ENCODE assay signal across 7 mouse cellular contexts in the genomic region with DNA sequence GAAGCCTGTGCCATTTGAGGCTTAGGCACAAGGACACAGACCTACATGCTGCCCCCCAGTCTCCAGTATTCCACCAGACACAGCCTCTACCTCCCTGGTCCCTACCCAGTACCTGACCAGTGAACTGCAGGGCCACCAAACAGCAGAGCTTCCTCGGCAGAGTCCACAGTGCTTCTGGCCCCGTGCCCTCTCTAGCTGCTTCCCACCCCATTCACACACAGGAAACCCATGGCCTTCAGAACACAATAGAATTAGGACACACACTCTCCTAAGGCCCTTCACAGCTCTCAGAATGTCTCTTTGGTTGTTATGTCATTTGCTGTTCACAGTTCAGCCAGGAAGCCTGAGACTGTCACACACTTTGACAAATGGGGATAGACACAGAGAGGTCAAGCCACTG. TPM values are rescaled to one million over a fixed set of nuclear protein-coding genes. Genes with fewer than 3 reads are reported as not detected.
DNase-seq lines count a peak whose midpoint lies in the region; ATAC-seq and TF ChIP-seq lines count a peak whose summit lies in the region.

Gene Igf2, minus strand, starts transcription at position 158 of the 400 bp plus-strand sequence.

- no peaks in the 10 kb centered on the region for H3K36me3 ChIP-seq in heart, adult 2 months (ENCODE audit: control insufficient read depth, insufficient read depth, low read length)
- H3K36me3 ChIP-seq in kidney, embryonic 14.5 days (ENCODE audit: control insufficient read depth, insufficient read depth, low read length): peaks cover 3% of the 10 kb centered on the region; the same call in 1 of the 2 replicates
- H3K36me3 ChIP-seq in liver, embryonic 15.5 days (replicated peaks): no peaks in the 10 kb centered on the region

- intact Hi-C loops in heart, adult 2 months (cut with DNase I): no loop called here

- no peak within 1 kb of the TSS for H3K27ac ChIP-seq in heart, adult 2 months
- peak within 1 kb of the TSS; percentile 47; the same call in 1 of the 2 replicates for H3K27ac ChIP-seq in kidney, embryonic 14.5 days (ENCODE audit: low read depth, low read length)
- H3K27ac ChIP-seq in liver, embryonic 15.5 days (replicated peaks): no peak within 1 kb of the TSS

- H3K9me3 ChIP-seq in kidney, embryonic 14.5 days (ENCODE audit: control insufficient read depth, low read length): peaks cover 29% of the 10 kb centered on the region
- peaks cover 11% of the 10 kb centered on the region for H3K9me3 ChIP-seq in liver, embryonic 15.5 days (replicated peaks)

- H3K4me3 ChIP-seq in heart, adult 2 months: no peak within 1 kb of the TSS
- no peak within 1 kb of the TSS for H3K4me3 ChIP-seq in kidney, embryonic 14.5 days (ENCODE audit: low read length)
- H3K4me3 ChIP-seq in liver, embryonic 15.5 days (replicated peaks): no peak within 1 kb of the TSS

- no peak for TF ChIP-seq EP300 in heart, adult 2 months (IDR thresholded peaks at IDR 0.05; ENCODE audit: insufficient read depth, low read depth, low read length)

- H3K4me2 ChIP-seq in kidney, embryonic 14.5 days (replicated peaks; ENCODE audit: low read depth, low read length): no peak within 1 kb of the TSS
- no peak within 1 kb of the TSS for H3K4me2 ChIP-seq in liver, embryonic 15.5 days

- no peak for TF ChIP-seq POLR2A in brain, embryonic 14.5 days (IDR thresholded peaks at IDR 0.05; ENCODE audit: borderline replicate concordance, extremely low read depth, insufficient read depth, insufficient read length, poor library complexity, severe bottlenecking)
- TF ChIP-seq POLR2A in heart, adult 2 months (IDR thresholded peaks at IDR 0.05; ENCODE audit: insufficient read depth, low read depth, low read length): no peak

- H3K9ac ChIP-seq in heart, adult 2 months (ENCODE audit: low read depth, low read length): no peak within 1 kb of the TSS
- no peak within 1 kb of the TSS; the same call in 1 of the 2 replicates for H3K9ac ChIP-seq in kidney, embryonic 14.5 days (ENCODE audit: low read depth, low read length)
- H3K9ac ChIP-seq in liver, embryonic 15.5 days: no peak within 1 kb of the TSS

- peaks cover 3% of the 10 kb centered on the region for H3K4me1 ChIP-seq in heart, adult 2 months (ENCODE audit: control insufficient read depth, insufficient read depth, low read length)
- peaks cover 6% of the 10 kb centered on the region; the same call in 1 of the 2 replicates for H3K4me1 ChIP-seq in kidney, embryonic 14.5 days (ENCODE audit: control insufficient read depth, insufficient read depth, low read length)
- peaks cover 5% of the 10 kb centered on the region; the same call in 1 of the 2 replicates for H3K4me1 ChIP-seq in liver, embryonic 15.5 days (replicated peaks)

- 36% methylated on average over 2 of the region's 2 CpGs for WGBS in heart, adult 2 months
- WGBS in kidney, embryonic 14.5 days: 82% methylated on average over 2 of the region's 2 CpGs
- WGBS in liver, embryonic 15.5 days (ENCODE audit: insufficient replicate concordance): 46% methylated on average over 2 of the region's 2 CpGs

- no peak for TF ChIP-seq CTCF in brain, embryonic 14.5 days (IDR thresholded peaks at IDR 0.05; ENCODE audit: borderline replicate concordance, extremely low read depth, insufficient read depth, insufficient read length)
- no peak for TF ChIP-seq CTCF in heart, adult 2 months (IDR thresholded peaks at IDR 0.05)

- H3K79me2 ChIP-seq in heart, adult 2 months (replicated peaks; ENCODE audit: control insufficient read depth, insufficient read depth, low read length): no peaks in the 10 kb centered on the region

- DNase-seq in adrenal gland, adult 8-10 months: no peak
- DNase-seq in brain, embryonic 14.5 days (ENCODE audit: low read depth): no peak
- DNase-seq in heart, adult 2 months: no peak
- DNase-seq in thymus, adult 18-20 months: no peak
- no peak for DNase-seq in cerebellum, adult 9-11 months

- peaks cover 10% of the 10 kb centered on the region for H3K27me3 ChIP-seq in heart, adult 2 months (ENCODE audit: control insufficient read depth, insufficient read depth, low read length)
- peaks cover 39% of the 10 kb centered on the region for H3K27me3 ChIP-seq in kidney, embryonic 14.5 days (ENCODE audit: control insufficient read depth, insufficient read depth, low read length)
- peaks cover 55% of the 10 kb centered on the region for H3K27me3 ChIP-seq in liver, embryonic 15.5 days

- no peak for ATAC-seq in kidney, embryonic 14.5 days (ENCODE audit: low FRiP score, low TSS enrichment)
- no peak for ATAC-seq in liver, embryonic 15.5 days (ENCODE audit: insufficient read depth)

RNA-seq across cellular contexts. Expression of gene Igf2, which starts in this region (rescaled TPM):
- 10 to 100 TPM; 17.1 to 37.9 (median 21.7) TPM for total RNA-seq in adrenal gland, adult 8-10 months (2022)
- 234 and 457 TPM in 2 replicates for polyA plus RNA-seq in brain, embryonic 14.5 days (2012; rRNA removed)
- total RNA-seq in heart, adult 2 months (2021): 10 to 100 TPM; 60.0 to 75.2 TPM
- polyA plus RNA-seq in heart, adult 2 months (2012; rRNA removed): 64.5 and 80.0 TPM in 2 replicates
- polyA plus RNA-seq in kidney, embryonic 14.5 days (2014; fragmentation: Nextera tagmentation; extraction: Ambion mirVana): 627 and 715 TPM in 2 replicates
- polyA plus RNA-seq in liver, embryonic 15.5 days (2015; fragmentation: Nextera tagmentation; extraction: Ambion mirVana): 619 and 685 TPM in 2 replicates
